Mouse (Mus musculus): ENCODE measurements around the gene Eif4a1. TPM values are rescaled to one million over a fixed set of nuclear protein-coding genes. Genes with fewer than 3 reads are reported as not detected.
A peak's percentile ranks its signal among the peaks of the same experiment; 100 is the strongest.
"Not testable (repeated sequence)": the region's sequence is repeated elsewhere in the genome, so short reads cannot be mapped to it uniquely, and the experiment has no call there.

The Eif4a1 gene
- total RNA-seq, 2 experiments from 2014 or later: 995 to 1,335 TPM

GRCm38 (mm10) chr11:69703381-69703780 is 31.2 kb upstream of the Eif4a1 start:
- not testable (repeated sequence) for ATAC-seq (replicated peaks; ENCODE audit: poor library complexity, severe bottlenecking)

GRCm38 (mm10) chr11:69702886-69703285 is 30.7 kb upstream of the Eif4a1 start:
- not testable (repeated sequence) for ATAC-seq (replicated peaks; ENCODE audit: poor library complexity, severe bottlenecking)

GRCm38 (mm10) chr11:69699595-69699994 is 27.4 kb upstream of the Eif4a1 start:
- ATAC-seq (replicated peaks; ENCODE audit: poor library complexity, severe bottlenecking): no peak

GRCm38 (mm10) chr11:69698574-69698973 is 26.4 kb upstream of the Eif4a1 start:
- no peak for ATAC-seq (replicated peaks; ENCODE audit: poor library complexity, severe bottlenecking)

- no peak for ATAC-seq (replicated peaks; ENCODE audit: poor library complexity, severe bottlenecking)
Observed at GRCm38 (mm10) chr11:69697396-69697795, 25.2 kb upstream of the Eif4a1 start.

GRCm38 (mm10) chr11:69695361-69696181 is 23.3 kb upstream of the Eif4a1 start, which contains the start of the genes Tnfsf12 and Tnfsfm13:
Gene Tnfsf12, minus strand, starts transcription at chr11:69695849.
Gene Tnfsfm13, minus strand, starts transcription at chr11:69696098.
- peak; percentile 95 for ATAC-seq (replicated peaks; ENCODE audit: poor library complexity, severe bottlenecking)

GRCm38 (mm10) chr11:69695046-69695360 is 22.8 kb upstream of the Eif4a1 start:
- no peak for ATAC-seq (replicated peaks; ENCODE audit: poor library complexity, severe bottlenecking)

GRCm38 (mm10) chr11:69693421-69693965 is 21.3 kb upstream of the Eif4a1 start:
- no peak for ATAC-seq (replicated peaks; ENCODE audit: poor library complexity, severe bottlenecking)

GRCm38 (mm10) chr11:69692863-69693262 is 20.6 kb upstream of the Eif4a1 start:
- ATAC-seq (replicated peaks; ENCODE audit: poor library complexity, severe bottlenecking): no peak

GRCm38 (mm10) chr11:69692196-69692811 is 20.1 kb upstream of the Eif4a1 start:
- ATAC-seq (replicated peaks; ENCODE audit: poor library complexity, severe bottlenecking): peak; percentile 54

- no peak for ATAC-seq (replicated peaks; ENCODE audit: poor library complexity, severe bottlenecking)
Observed at GRCm38 (mm10) chr11:69689891-69690290, 17.7 kb upstream of the Eif4a1 start.

GRCm38 (mm10) chr11:69687061-69687460 is 14.8 kb upstream of the Eif4a1 start:
- ATAC-seq (replicated peaks; ENCODE audit: poor library complexity, severe bottlenecking): no peak

GRCm38 (mm10) chr11:69686377-69686776 is 14.2 kb upstream of the Eif4a1 start:
- ATAC-seq (replicated peaks; ENCODE audit: poor library complexity, severe bottlenecking): no peak

GRCm38 (mm10) chr11:69685526-69686148 is 13.4 kb upstream of the Eif4a1 start, which contains the start of gene Tnfsf13:
Gene Tnfsf13, minus strand, starts transcription at chr11:69685784.
- ATAC-seq (replicated peaks; ENCODE audit: poor library complexity, severe bottlenecking): peak; percentile 42

- ATAC-seq (replicated peaks; ENCODE audit: poor library complexity, severe bottlenecking): no peak
Observed at GRCm38 (mm10) chr11:69684936-69685335, 12.7 kb upstream of the Eif4a1 start.

GRCm38 (mm10) chr11:69684128-69684745 is 12.0 kb upstream of the Eif4a1 start:
- ATAC-seq (replicated peaks; ENCODE audit: poor library complexity, severe bottlenecking): no peak

GRCm38 (mm10) chr11:69683576-69683975 is 11.4 kb upstream of the Eif4a1 start:
- ATAC-seq (replicated peaks; ENCODE audit: poor library complexity, severe bottlenecking): no peak

GRCm38 (mm10) chr11:69682840-69683533 is 10.8 kb upstream of the Eif4a1 start:
- peak; percentile 34 for ATAC-seq (replicated peaks; ENCODE audit: poor library complexity, severe bottlenecking)

GRCm38 (mm10) chr11:69682209-69682839 is 10.1 kb upstream of the Eif4a1 start:
- no peak for ATAC-seq (replicated peaks; ENCODE audit: poor library complexity, severe bottlenecking)

Data from granulocyte monocyte progenitor cell, adult 5-6 weeks (primary cell).